Mouse (Mus musculus): Measurements from ENCODE around the gene Tmem221.

- no peak for TF ChIP-seq CTCF (IDR thresholded peaks at IDR 0.05; ENCODE audit: control insufficient read depth, insufficient read depth, low read length)
- TF ChIP-seq POLR2A (IDR thresholded peaks at IDR 0.05; ENCODE audit: borderline replicate concordance, control insufficient read depth, low read depth, low read length), result no peak
These were observed 14.9 kb downstream of the Tmem221 start for GRCm38 (mm10) chr8:71543755-71544154.
